Mouse (Mus musculus) kidney, postnatal 0 days (tissue): ENCODE results near the gene Agrn. TPM values are rescaled to one million over a fixed set of nuclear protein-coding genes. Genes with fewer than 3 reads are reported as not detected.

Experiments
- ATAC-seq: fragments of 200-750 bp; cut with Nextera tagmentation; replicated peaks from 2 replicates; pipeline ENCODE4 v1.8.0; 2017; ENCODE audit warnings: low read depth, moderate number of reproducible peaks, moderate TSS enrichment, moderate library complexity; ENCODE audit not compliant: low FRiP score
- DNase-seq: peaks from one replicate; pipeline ENCODE4 v3.0.0-alpha.2; 2016; ENCODE audit warnings: low spot score
- H3K27ac ChIP-seq: fragments of 300-500 bp; sonication (generic); 2 replicates; pipeline ENCODE4 v1.5.1; 2014; ENCODE audit warnings: mild to moderate bottlenecking
- H3K27me3 ChIP-seq: fragments of 300-500 bp; sonication (generic); 2 replicates; pipeline ENCODE4 v1.6.1; 2014; ENCODE audit warnings: low read length, mixed read lengths; ENCODE audit not compliant: insufficient read depth
- H3K36me3 ChIP-seq: fragments of 300-500 bp; sonication (generic); 2 replicates; pipeline ENCODE4 v1.6.1; 2014; ENCODE audit warnings: low read length, mixed read lengths; ENCODE audit not compliant: insufficient read depth
- H3K4me1 ChIP-seq: fragments of 300-500 bp; sonication (generic); replicated peaks from 2 replicates; pipeline ENCODE4 v1.6.1; 2014; ENCODE audit warnings: antibody characterized with exemption, low read length, mixed read lengths; ENCODE audit not compliant: insufficient read depth
- H3K4me2 ChIP-seq: fragments of 300-500 bp; sonication (generic); 2 replicates; pipeline ENCODE4 v1.6.1; 2014; ENCODE audit warnings: mild to moderate bottlenecking, low read length, moderate library complexity, mixed read lengths
- H3K4me3 ChIP-seq: fragments of 300-500 bp; sonication (generic); replicated peaks from 2 replicates; pipeline ENCODE4 v1.5.1; 2014; ENCODE audit warnings: low read depth, low read length
- H3K9ac ChIP-seq: fragments of 300-500 bp; sonication (generic); 2 replicates; pipeline ENCODE4 v1.6.1; 2014; ENCODE audit warnings: low read depth, low read length
- H3K9me3 ChIP-seq: fragments of 300-500 bp; sonication (generic); replicated peaks from 2 replicates; pipeline ENCODE4 v1.6.1; 2016; ENCODE audit warnings: low read length, inconsistent platforms, mixed read lengths
- CTCF ChIP-seq: IDR thresholded peaks from 2 replicates; pipeline ENCODE4 v1.5.1; 2016; ENCODE audit warnings: antibody characterized with exemption, low read depth, mild to moderate bottlenecking, moderate library complexity
- WGBS: fragments of 180-500 bp; shearing (Covaris S2); extraction: QIAGEN DNeasy Blood & Tissue Kit; methylation state at CpG from one replicate; pipeline ENCODE4 v1.1.7; 2014; 5-methylcytosine and 5-hydroxymethylcytosine counted together
- polyA plus RNA-seq: library from polyadenylated mRNA; unstranded; fragments of >200 nt; fragmentation: Nextera tagmentation; extraction: Ambion mirVana; gene quantifications from 2 replicates; pipeline ENCODE4 v1.2.1, GENCODE M21; 2015

The Agrn gene
- polyA plus RNA-seq = 76.5 and 79.8 TPM in 2 replicates

DNA sequence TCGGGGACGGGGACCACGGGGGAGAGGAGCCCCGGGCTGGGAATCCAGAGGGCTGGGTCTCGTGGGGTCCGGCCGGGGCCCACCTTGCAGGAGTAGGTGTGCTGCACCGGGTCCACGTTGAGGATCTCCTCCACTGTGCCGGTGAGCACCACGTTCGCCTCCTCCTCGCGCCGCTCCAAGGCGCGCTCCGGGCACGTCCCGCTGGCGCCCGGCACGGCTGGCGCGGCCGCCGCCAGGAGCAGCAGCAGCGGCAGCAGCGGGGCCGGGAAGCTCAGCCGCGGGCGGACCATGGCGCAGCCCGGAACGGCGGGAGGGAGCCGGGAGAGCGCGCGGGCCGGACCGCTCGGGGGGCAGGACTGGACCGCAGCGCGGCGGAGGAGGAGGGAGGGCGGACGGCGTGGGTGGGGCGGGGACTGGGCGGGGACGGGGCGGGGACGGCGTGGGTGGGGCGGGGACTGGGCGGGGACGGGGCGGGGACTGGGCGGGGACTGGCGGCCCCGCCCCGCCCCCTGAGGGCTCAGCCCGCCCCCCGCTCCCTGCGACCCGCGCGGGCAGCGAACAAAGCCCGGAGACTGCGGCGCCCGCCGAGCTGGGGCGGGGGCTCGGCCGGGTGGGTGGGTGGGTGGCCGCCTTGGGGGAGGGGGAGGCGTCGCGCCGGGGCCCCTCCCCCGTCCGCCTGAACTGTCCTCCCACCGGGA is at the start of gene Agrn:
TSS of gene Agrn (minus strand) at position 358 of the 698 bp plus-strand sequence.
- H3K9me3 ChIP-seq = no peaks in the 10 kb centered on the region
- TF ChIP-seq CTCF = no peak
- ATAC-seq = peak; percentile 74
- H3K4me3 ChIP-seq = peak within 1 kb of the TSS; percentile 96
- H3K4me1 ChIP-seq = peaks cover 31% of the 10 kb centered on the region
- DNase-seq = no peak
- peak within 1 kb of the TSS; percentile 90 for H3K9ac ChIP-seq
- under 1% methylated on average over 44 of the region's 88 CpGs for WGBS
- H3K36me3 ChIP-seq = 0 out of 2 replicates have a peak, but pooled peaks cover 5% of the 10 kb centered on the region
- H3K27me3 ChIP-seq = no peaks in the 10 kb centered on the region
- peak within 1 kb of the TSS; percentile 96 for H3K4me2 ChIP-seq
- peak within 1 kb of the TSS; percentile 93 for H3K27ac ChIP-seq

- Histone ChIP-seq H3K27ac (no peak overlapping the region), H3K9me3 (no peaks in the 10 kb centered on the region), H3K27me3 (no peaks in the 10 kb centered on the region), H3K4me1 (peaks cover 7% of the 10 kb centered on the region; the same call in 1 of the 2 replicates), H3K4me2 (peak overlapping the region; percentile 89), H3K36me3 (peaks cover 38% of the 10 kb centered on the region), H3K9ac (peak overlapping the region; percentile 65), H3K4me3 (peak overlapping the region; percentile 70)
- ATAC-seq (no peak), DNase-seq (peak; percentile 33)
- 23% methylated on average over 55 of the region's 60 CpGs for WGBS
- no peak for TF ChIP-seq CTCF
These were observed 39.6 kb upstream of the Agrn start for GRCm38 (mm10) chr4:156236651-156237447.

DNA sequence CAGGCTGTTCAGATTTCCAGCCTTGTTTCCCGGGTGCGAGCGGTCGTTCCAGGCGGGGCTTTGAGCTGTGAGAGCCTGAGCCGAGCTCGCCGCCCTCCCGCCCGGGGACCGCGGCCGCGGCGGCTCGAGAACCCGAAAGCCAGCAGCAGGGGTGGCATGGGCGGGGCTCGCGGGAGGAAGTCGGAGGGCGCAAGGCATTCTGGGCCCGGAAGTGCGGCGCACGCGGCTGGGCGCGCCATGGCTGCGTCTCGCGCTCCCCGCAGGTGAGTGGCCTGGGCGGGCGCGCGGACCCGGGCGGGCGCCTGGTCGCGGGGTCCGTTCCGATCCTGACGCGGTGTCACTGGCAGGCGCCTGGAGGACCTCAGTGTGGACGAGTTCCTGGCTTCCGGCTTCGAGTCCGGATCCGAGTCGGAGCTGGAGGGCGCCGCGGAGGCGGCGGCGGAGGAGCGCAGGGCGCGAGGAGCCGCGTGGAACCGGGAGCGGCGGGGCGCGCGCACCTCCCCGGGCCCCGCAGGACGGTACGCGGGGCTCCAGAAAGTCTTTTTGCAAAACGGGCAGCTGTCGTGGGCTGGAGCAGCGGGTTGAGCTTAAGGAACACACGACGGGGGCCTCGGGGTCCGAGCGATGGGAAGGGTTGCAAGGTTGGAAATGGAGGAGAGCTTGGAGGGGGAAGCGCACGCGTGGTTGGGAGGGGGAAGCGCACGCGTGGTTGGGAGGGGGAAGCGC is 38.7 kb upstream of the Agrn start, which contains the start of gene Noc2l:
TSS of gene Noc2l (plus strand) at position 203 of the 726 bp plus-strand sequence.
- no peaks in the 10 kb centered on the region for H3K9me3 ChIP-seq
- H3K36me3 ChIP-seq = peaks cover 38% of the 10 kb centered on the region
- WGBS = under 1% methylated on average over 87 of the region's 90 CpGs
- H3K27ac ChIP-seq = peak within 1 kb of the TSS; percentile 91
- peak within 1 kb of the TSS; percentile 70 for H3K4me3 ChIP-seq
- H3K4me1 ChIP-seq = peaks cover 7% of the 10 kb centered on the region; the same call in 1 of the 2 replicates
- DNase-seq (peak; percentile 96), ATAC-seq (peak; percentile 88)
- H3K9ac ChIP-seq = peak within 1 kb of the TSS; percentile 67
- no peak for TF ChIP-seq CTCF
- no peaks in the 10 kb centered on the region for H3K27me3 ChIP-seq
- H3K4me2 ChIP-seq = peak within 1 kb of the TSS; percentile 89

- 1% methylated on average over 15 of the region's 15 CpGs for WGBS
- H3K9me3 ChIP-seq = no peaks in the 10 kb centered on the region
- DNase-seq (peak; percentile 89), ATAC-seq (peak; percentile 16; the same call in 1 of the 2 replicates)
- peak overlapping the region; percentile 89 for H3K4me2 ChIP-seq
- H3K9ac ChIP-seq = peak overlapping the region; percentile 65; the same call in 1 of the 2 replicates
- H3K27me3 ChIP-seq = no peaks in the 10 kb centered on the region
- peak overlapping the region; percentile 70 for H3K4me3 ChIP-seq
- H3K4me1 ChIP-seq = peaks cover 7% of the 10 kb centered on the region; the same call in 1 of the 2 replicates
- peaks cover 33% of the 10 kb centered on the region for H3K36me3 ChIP-seq
- peak; percentile 52 for TF ChIP-seq CTCF
- H3K27ac ChIP-seq = peak overlapping the region; percentile 91
These were observed 38.1 kb upstream of the Agrn start for GRCm38 (mm10) chr4:156235360-156235770.

DNA sequence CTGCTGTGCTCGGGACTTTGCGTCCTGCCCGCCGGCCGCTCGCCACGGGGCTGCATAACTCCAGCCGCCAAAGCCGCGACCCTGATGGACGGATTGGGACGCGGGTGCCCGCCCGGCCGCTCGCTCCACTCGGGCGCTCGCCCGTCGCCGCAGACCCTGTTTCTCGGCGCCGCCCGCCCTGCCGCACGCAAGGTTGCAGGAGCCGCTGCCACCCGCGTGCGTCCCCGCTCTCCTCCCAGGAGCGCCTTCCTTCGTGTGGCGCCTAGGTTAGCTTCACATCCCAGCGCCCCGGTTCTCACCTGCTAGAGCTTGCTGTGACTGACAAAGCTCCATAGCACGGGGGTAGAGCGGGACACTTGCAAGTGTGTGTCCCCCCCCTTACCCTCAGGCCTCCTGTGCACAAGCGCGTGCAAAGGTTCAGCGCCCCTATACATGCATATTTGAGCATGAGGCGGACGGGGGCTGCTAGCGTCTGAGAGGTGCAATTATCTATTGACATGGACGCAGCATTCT is 37.5 kb upstream of the Agrn start, which contains the start of gene Plekhn1:
TSS of gene Plekhn1 (minus strand) at position 157 of the 513 bp plus-strand sequence.
- peak within 1 kb of the TSS; percentile 70 for H3K4me3 ChIP-seq
- H3K27ac ChIP-seq = peak within 1 kb of the TSS; percentile 91
- H3K4me2 ChIP-seq = peak within 1 kb of the TSS; percentile 89
- no peaks in the 10 kb centered on the region for H3K27me3 ChIP-seq
- H3K4me1 ChIP-seq = peaks cover 7% of the 10 kb centered on the region; the same call in 1 of the 2 replicates
- H3K9me3 ChIP-seq = no peaks in the 10 kb centered on the region
- peaks cover 27% of the 10 kb centered on the region for H3K36me3 ChIP-seq
- DNase-seq (peak; percentile 82), ATAC-seq (peak; percentile 29; the same call in 1 of the 2 replicates)
- under 1% methylated on average over 37 of the region's 48 CpGs for WGBS
- peak within 1 kb of the TSS; percentile 67 for H3K9ac ChIP-seq
- TF ChIP-seq CTCF = no peak
